Mouse (Mus musculus) heart, embryonic 14.5 days (tissue): ENCODE results near the gene Tas2r135. TPM values are rescaled to one million over a fixed set of nuclear protein-coding genes. Genes with fewer than 3 reads are reported as not detected.
A peak's percentile ranks its signal among the peaks of the same experiment; 100 is the strongest.

Experiments
- ATAC-seq: fragments of 200-750 bp; cut with Nextera tagmentation; 2 replicates; pipeline ENCODE4 v1.8.0; 2017; ENCODE audit warnings: low read depth, moderate TSS enrichment; ENCODE audit not compliant: insufficient number of reproducible peaks, insufficient read depth, low FRiP score
- H3K27ac ChIP-seq, 2 experiments: fragments of 200-500 bp in 1 of 2; fragments of 300-500 bp in 1 of 2; sonication (generic) in 1 of 2; replicated peaks in 1 of 2; 2 replicates each; pipeline ENCODE4 v1.5.1; 2012 to 2014; ENCODE audit warnings: low read depth in 2 of 2, low read length in 2 of 2, control low read depth in 1 of 2, mild to moderate bottlenecking in 1 of 2, mixed read lengths in 1 of 2; ENCODE audit not compliant: control insufficient read depth in 1 of 2, insufficient read depth in 1 of 2
- H3K27me3 ChIP-seq: fragments of 300-500 bp; sonication (generic); 2 replicates; pipeline ENCODE4 v1.6.1; 2014; ENCODE audit warnings: mild to moderate bottlenecking, low read length, control low read depth; ENCODE audit not compliant: control insufficient read depth, insufficient read depth
- H3K36me3 ChIP-seq: fragments of 300-500 bp; sonication (generic); 2 replicates; pipeline ENCODE4 v1.6.1; 2014; ENCODE audit warnings: mild to moderate bottlenecking, control low read depth, low read length, mixed read lengths; ENCODE audit not compliant: control insufficient read depth, insufficient read depth
- H3K4me1 ChIP-seq, 2 experiments: fragments of 200-500 bp in 1 of 2; fragments of 300-500 bp in 1 of 2; sonication (generic) in 1 of 2; 2 replicates each; pipeline ENCODE4 v1.6.1; 2012 to 2014; ENCODE audit warnings: low read length in 2 of 2, control low read depth in 1 of 2, mixed read lengths in 1 of 2; ENCODE audit not compliant: control insufficient read depth in 2 of 2, insufficient read depth in 2 of 2
- H3K4me2 ChIP-seq: fragments of 300-500 bp; sonication (generic); 2 replicates; pipeline ENCODE4 v1.6.1; 2014; ENCODE audit warnings: mild to moderate bottlenecking, low read length
- H3K4me3 ChIP-seq, 2 experiments: fragments of 200-500 bp in 1 of 2; fragments of 300-500 bp in 1 of 2; sonication (generic) in 1 of 2; 2 replicates each; pipeline ENCODE4 v1.5.1; 2012 to 2014; ENCODE audit warnings: low read length in 2 of 2, mild to moderate bottlenecking in 2 of 2, control low read depth in 1 of 2, low read depth in 1 of 2, moderate library complexity in 1 of 2; ENCODE audit not compliant: control insufficient read depth in 1 of 2, insufficient read depth in 1 of 2
- H3K9ac ChIP-seq: fragments of 300-500 bp; sonication (generic); 2 replicates; pipeline ENCODE4 v1.6.1; 2014; ENCODE audit warnings: mild to moderate bottlenecking, low read length
- H3K9me3 ChIP-seq: fragments of 300-500 bp; sonication (generic); 2 replicates; pipeline ENCODE4 v1.6.1; 2016; ENCODE audit warnings: low read length, control low read depth; ENCODE audit not compliant: control insufficient read depth
- WGBS: fragments of 180-500 bp; shearing (Covaris S2); extraction: QIAGEN DNeasy Blood & Tissue Kit; methylation state at CpG from one replicate; pipeline ENCODE4 v1.1.7; 2014; 5-methylcytosine and 5-hydroxymethylcytosine counted together
- polyA plus RNA-seq: library from polyadenylated mRNA; unstranded; fragments of >200 nt; fragmentation: Nextera tagmentation; extraction: Ambion mirVana; gene quantifications from 2 replicates; pipeline ENCODE4 v1.2.1, GENCODE M21; 2014

Gene Tas2r135
- polyA plus RNA-seq, 1 experiment from 2014 or later: not detected

DNA sequence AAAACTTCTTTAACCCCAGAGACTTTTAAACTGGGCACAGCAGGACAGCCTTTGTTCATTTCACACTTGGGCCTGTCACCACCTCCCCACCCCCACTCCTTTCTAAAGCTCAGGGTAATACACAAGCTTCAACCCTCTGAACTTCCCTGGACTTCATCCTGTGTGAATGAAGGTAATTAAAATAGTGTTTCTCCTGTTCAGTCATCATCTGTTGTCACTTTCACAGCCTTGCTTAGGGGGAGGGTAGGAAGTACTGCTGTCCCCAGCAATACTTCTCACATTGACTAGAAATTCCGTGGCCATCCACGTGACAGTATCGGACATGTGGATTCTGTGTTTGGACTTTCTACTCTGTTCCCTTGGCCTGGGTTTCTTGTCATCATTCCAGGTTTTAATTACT lies 35.4 kb upstream of the Tas2r135 start:
- peaks cover 22 to 35% of the 10 kb centered on the region in 2 experiments for H3K4me1 ChIP-seq
- H3K36me3 ChIP-seq: no peaks in the 10 kb centered on the region
- 14% methylated on average over 3 of the region's 3 CpGs for WGBS
- no peaks in the 10 kb centered on the region for H3K27me3 ChIP-seq
- H3K9me3 ChIP-seq: no peaks in the 10 kb centered on the region
- peak; percentile 32; the same call in 1 of the 2 replicates for ATAC-seq
- no peak overlapping the region for H3K4me2 ChIP-seq
- no peak overlapping the region for H3K9ac ChIP-seq
- no peak overlapping the region for H3K4me3 ChIP-seq
- H3K27ac ChIP-seq: peak overlapping the region; percentile 6 to 21; a peak in 2 of 4 replicates

GRCm38 (mm10) chr6:42370630-42371363 lies 34.4 kb upstream of the Tas2r135 start:
- Histone ChIP-seq H3K4me2 (no peak overlapping the region), H3K27ac (peak overlapping the region in 1 of 2 experiments; percentile 21; a peak in 2 of 4 replicates), H3K4me1 (peaks cover 26 to 44% of the 10 kb centered on the region in 2 experiments)

GRCm38 (mm10) chr6:42372001-42372400 lies 33.2 kb upstream of the Tas2r135 start:
- Histone ChIP-seq H3K27me3 (no peaks in the 10 kb centered on the region), H3K4me3 (no peak overlapping the region), H3K4me1 (peaks cover 28 to 53% of the 10 kb centered on the region in 2 experiments), H3K9me3 (no peaks in the 10 kb centered on the region), H3K9ac (0 out of 2 replicates have a peak overlapping the region, but pooled peaks have one; percentile 19), H3K27ac (0 out of 4 replicates have a peak overlapping the region, but pooled peaks of 1 of the 2 experiments have one; percentile 30), H3K4me2 (peak overlapping the region; percentile 88), H3K36me3 (no peaks in the 10 kb centered on the region)
- no peak for ATAC-seq
- 13% methylated on average over 3 of the region's 3 CpGs for WGBS

More at GRCm38 (mm10) chr6:42370630-42371363, 34.4 kb upstream of the Tas2r135 start:
- Histone ChIP-seq H3K36me3 (no peaks in the 10 kb centered on the region), H3K4me3 (no peak overlapping the region), H3K27me3 (no peaks in the 10 kb centered on the region), H3K9me3 (no peaks in the 10 kb centered on the region), H3K9ac (no peak overlapping the region)
- 62% methylated on average over 4 of the region's 4 CpGs for WGBS
- no peak for ATAC-seq

DNA sequence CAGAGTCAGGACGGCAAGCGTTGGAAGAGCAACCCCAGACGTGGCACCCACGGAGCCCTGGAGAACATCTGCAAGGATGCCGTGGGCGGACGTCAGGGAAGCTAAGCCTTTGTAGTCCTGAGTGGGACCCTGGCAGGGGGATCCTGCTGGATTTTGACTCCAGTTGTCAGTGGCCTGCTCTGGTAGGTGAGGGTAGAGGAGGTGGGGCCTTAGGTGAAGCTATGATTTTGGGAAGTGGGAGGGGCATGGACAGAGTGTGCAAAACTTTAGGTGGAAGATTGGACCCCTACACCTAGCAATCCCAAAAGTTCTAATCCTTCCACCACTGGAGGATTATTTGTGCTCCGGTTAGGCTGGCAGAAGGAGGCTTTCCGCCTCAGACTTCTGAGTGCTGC lies 32.8 kb upstream of the Tas2r135 start:
- peak overlapping the region in 1 of 2 experiments; percentile 54; a peak in 1 of 4 replicates for H3K4me3 ChIP-seq
- no peaks in the 10 kb centered on the region for H3K9me3 ChIP-seq
- peak overlapping the region; percentile 67 for H3K9ac ChIP-seq
- peak overlapping the region; percentile 88 for H3K4me2 ChIP-seq
- H3K27me3 ChIP-seq: no peaks in the 10 kb centered on the region
- no peaks in the 10 kb centered on the region for H3K36me3 ChIP-seq
- WGBS: 39% methylated on average over 9 of the region's 9 CpGs
- ATAC-seq: no peak
- H3K27ac ChIP-seq: peak overlapping the region; percentile 30 to 40; a peak in 1 of 4 replicates
- peaks cover 28 to 53% of the 10 kb centered on the region in 2 experiments for H3K4me1 ChIP-seq

GRCm38 (mm10) chr6:42372816-42373547 lies 32.3 kb upstream of the Tas2r135 start, which contains the start of gene Epha1:
Gene Epha1 (minus strand): TSS chr6:42373268.
- no peak for ATAC-seq
- Histone ChIP-seq H3K9ac (peak within 1 kb of the TSS; percentile 67), H3K27me3 (no peaks in the 10 kb centered on the region), H3K36me3 (no peaks in the 10 kb centered on the region), H3K4me3 (peak within 1 kb of the TSS; percentile 43 to 54), H3K4me2 (peak within 1 kb of the TSS; percentile 88), H3K27ac (peak within 1 kb of the TSS; percentile 30 to 40; a peak in 3 of 4 replicates), H3K9me3 (no peaks in the 10 kb centered on the region), H3K4me1 (peaks cover 28 to 53% of the 10 kb centered on the region in 2 experiments)
- under 1% methylated on average over 32 of the region's 36 CpGs for WGBS

DNA sequence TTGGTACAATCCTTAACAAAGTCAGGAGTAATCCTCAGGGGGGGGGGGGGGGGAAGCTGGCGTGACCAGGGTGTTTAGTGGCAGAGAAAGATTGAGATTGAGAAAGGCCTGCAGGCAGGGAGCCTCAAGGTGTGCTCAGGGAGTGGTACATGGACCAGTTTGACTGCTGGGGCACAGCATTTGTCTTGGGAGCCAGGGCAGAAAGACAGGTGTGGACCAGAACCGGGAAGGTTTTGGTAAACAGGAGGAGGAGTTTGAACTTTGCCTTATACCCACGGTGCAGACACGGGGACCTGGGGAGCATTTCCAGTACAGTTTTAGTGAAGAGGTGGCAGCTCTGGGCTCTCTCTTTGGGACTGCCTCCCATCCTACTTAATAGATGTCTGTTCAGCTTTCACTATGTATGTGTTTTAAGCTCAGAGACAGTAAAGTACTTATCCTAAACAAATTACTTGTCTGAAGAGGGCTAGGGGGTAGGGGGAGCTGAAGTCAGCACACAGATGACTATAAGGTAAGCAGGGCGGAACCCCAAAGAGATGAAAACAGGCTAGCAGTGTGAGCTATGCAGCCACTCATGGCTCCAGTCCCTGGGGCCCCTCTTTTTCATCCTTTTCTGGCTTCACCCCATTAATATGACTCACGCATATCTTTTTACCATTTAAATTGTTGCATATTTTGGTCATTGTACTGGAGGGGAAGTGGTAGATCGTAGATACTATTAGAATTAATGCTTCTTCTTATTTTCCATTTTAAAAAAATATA lies 31.4 kb upstream of the Tas2r135 start:
- WGBS: 41% methylated on average over 7 of the region's 7 CpGs
- Histone ChIP-seq H3K9ac (peak overlapping the region; percentile 67), H3K36me3 (no peaks in the 10 kb centered on the region), H3K27me3 (no peaks in the 10 kb centered on the region), H3K27ac (peak overlapping the region in 1 of 2 experiments; percentile 28; a peak in 2 of 4 replicates), H3K4me3 (peak overlapping the region; percentile 43 to 54; a peak in 2 of 4 replicates), H3K9me3 (no peaks in the 10 kb centered on the region), H3K4me2 (peak overlapping the region; percentile 88), H3K4me1 (peaks cover 28 to 53% of the 10 kb centered on the region in 2 experiments)
- ATAC-seq: no peak

- H3K4me2 ChIP-seq: no peak overlapping the region
- peaks cover 28 to 50% of the 10 kb centered on the region in 2 experiments for H3K4me1 ChIP-seq
- ATAC-seq: 0 out of 2 replicates have a peak, but pooled peaks have one; percentile 25
- no peaks in the 10 kb centered on the region for H3K36me3 ChIP-seq
- 16% methylated on average over 4 of the region's 4 CpGs for WGBS
- H3K27me3 ChIP-seq: no peaks in the 10 kb centered on the region
- H3K27ac ChIP-seq: peak overlapping the region; percentile 70 to 71
- no peak overlapping the region for H3K9ac ChIP-seq
- no peak overlapping the region for H3K4me3 ChIP-seq
- H3K9me3 ChIP-seq: no peaks in the 10 kb centered on the region
Measured at GRCm38 (mm10) chr6:42374701-42375100, 30.5 kb upstream of the Tas2r135 start.
